Mouse (Mus musculus) hindbrain, embryonic 15.5 days (tissue): ENCODE measurements around the gene Nme3. TPM values are rescaled to one million over a fixed set of nuclear protein-coding genes. Genes with fewer than 3 reads are reported as not detected.

Experiments used
- ATAC-seq: fragments of 200-750 bp; cut with Nextera tagmentation; 2 replicates; pipeline ENCODE4 v1.8.0; 2017; ENCODE audit warnings: low read depth, moderate number of reproducible peaks, moderate TSS enrichment; ENCODE audit not compliant: low FRiP score
- H3K27ac ChIP-seq: fragments of 300-500 bp; sonication (generic); replicated peaks from 2 replicates; pipeline ENCODE4 v1.5.1; 2015; ENCODE audit warnings: mild to moderate bottlenecking, inconsistent platforms
- H3K27me3 ChIP-seq: fragments of 300-500 bp; sonication (generic); 2 replicates; pipeline ENCODE4 v1.6.1; 2015; ENCODE audit warnings: control low read depth, inconsistent platforms
- H3K36me3 ChIP-seq: fragments of 300-500 bp; sonication (generic); 2 replicates; pipeline ENCODE4 v1.6.1; 2015; ENCODE audit warnings: control low read depth, inconsistent platforms
- H3K4me1 ChIP-seq: fragments of 300-500 bp; sonication (generic); replicated peaks from 2 replicates; pipeline ENCODE4 v1.6.1; 2015; ENCODE audit warnings: control low read depth, inconsistent platforms
- H3K4me2 ChIP-seq: fragments of 300-500 bp; sonication (generic); 2 replicates; pipeline ENCODE4 v1.6.1; 2015; ENCODE audit warnings: moderate library complexity, mild to moderate bottlenecking, inconsistent platforms
- H3K4me3 ChIP-seq: fragments of 300-500 bp; sonication (generic); 2 replicates; pipeline ENCODE4 v1.5.1; 2015; ENCODE audit warnings: mild to moderate bottlenecking, inconsistent platforms
- H3K9ac ChIP-seq: fragments of 300-500 bp; sonication (generic); 2 replicates; pipeline ENCODE4 v1.6.1; 2015; ENCODE audit warnings: inconsistent platforms
- H3K9me3 ChIP-seq: fragments of 300-500 bp; sonication (generic); 2 replicates; pipeline ENCODE4 v1.6.1; 2016; ENCODE audit warnings: control low read depth, inconsistent platforms
- WGBS: fragments of 180-500 bp; shearing (Covaris S2); methylation state at CpG from one replicate; pipeline ENCODE4 v1.1.7; 2015; 5-methylcytosine and 5-hydroxymethylcytosine counted together
- polyA plus RNA-seq: library from polyadenylated mRNA; unstranded; fragments of >200 nt; fragmentation: Nextera tagmentation; extraction: Ambion mirVana; gene quantifications from 2 replicates; pipeline ENCODE4 v1.2.1, GENCODE M21; 2015

Nme3 gene
- polyA plus RNA-seq, 1 experiment from 2014 or later, result 81.6 TPM

DNA sequence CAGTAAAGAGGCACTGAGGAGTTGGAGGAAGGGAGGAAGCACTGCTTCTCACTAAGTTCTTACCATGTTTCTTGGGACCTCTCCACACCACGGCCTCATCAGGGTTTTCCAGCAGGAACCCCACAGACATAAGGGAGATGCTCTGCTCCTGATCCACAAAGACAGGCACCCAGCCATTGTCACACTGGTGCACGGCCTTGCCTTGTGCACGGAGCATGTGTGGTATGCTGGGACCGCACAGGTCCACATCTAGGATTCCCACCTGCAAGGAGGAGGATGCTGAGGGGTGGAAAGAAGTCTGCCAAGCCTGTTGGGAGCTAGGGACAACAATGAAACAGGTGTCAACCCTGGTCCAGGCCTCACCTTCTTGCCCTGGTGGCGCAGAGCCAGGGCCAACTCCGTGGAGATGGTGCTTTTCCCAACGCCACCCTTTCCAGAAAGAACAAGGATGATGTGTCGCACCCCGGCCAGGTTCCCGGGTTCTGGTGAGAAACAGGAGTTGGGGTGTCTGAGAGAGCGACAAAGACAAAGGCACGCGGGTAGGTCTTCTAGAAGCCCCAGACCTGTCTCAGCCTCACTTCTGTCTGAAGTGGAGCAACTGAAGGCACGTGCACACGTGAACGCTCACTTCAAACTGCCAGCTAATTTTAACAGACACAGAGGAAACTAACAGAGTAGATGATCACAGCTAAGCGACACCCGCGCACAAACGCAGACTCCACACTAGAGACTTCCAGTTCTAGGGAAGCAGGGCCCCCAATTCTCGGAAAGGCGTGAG is 10.8 kb upstream of the Nme3 start:
- 26% methylated on average over 22 of the region's 22 CpGs for WGBS
- peak overlapping the region; percentile 68 for H3K4me2 ChIP-seq
- peak overlapping the region; percentile 38 for H3K9ac ChIP-seq
- ATAC-seq, result no peak
- H3K27me3 ChIP-seq, result no peaks in the 10 kb centered on the region
- peaks cover 28% of the 10 kb centered on the region for H3K4me1 ChIP-seq
- no peak overlapping the region for H3K27ac ChIP-seq
- peak overlapping the region; percentile 77 for H3K4me3 ChIP-seq
- H3K9me3 ChIP-seq, result no peaks in the 10 kb centered on the region
- peaks cover 21% of the 10 kb centered on the region for H3K36me3 ChIP-seq

DNA sequence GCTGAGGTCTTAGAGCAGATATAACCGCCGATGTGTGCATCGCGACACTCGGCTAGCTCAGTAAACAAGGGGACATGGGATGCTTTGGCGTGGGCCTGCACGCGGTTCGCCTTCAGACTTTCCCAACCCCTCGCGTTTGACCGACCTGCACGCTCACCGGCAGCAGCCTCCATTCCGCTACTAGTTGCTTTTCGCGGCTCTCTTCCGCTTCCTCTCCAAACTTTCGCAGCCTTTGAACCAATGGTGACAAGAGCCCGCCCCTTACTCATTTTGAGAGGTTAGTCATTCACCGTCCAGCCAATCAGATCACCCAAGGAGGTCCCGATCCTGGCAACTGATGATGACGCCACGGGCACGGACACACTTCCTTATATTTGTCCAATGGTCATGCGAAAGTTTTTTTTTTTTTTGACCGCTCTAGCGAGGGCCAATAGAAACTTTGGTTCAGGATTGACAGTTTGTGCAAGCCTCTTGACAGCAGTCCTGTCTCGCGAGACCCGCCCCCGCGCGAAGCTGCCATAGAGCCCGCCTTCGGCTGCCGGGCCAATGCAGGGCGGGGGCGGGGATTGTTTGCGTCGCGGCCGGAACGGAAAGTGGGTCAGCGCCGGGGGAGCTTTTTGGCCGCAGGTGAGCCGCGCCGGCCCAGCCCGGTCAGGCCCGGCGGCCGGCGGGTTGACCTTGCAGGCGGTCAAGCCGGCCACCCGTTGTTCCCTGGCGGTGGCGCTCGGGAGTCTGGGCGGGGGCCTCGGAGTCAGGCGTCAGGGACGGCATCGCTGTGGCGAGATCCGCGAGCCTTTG is 10.0 kb upstream of the Nme3 start, which contains the start of the genes Nubp2 and Spsb3:
Gene Nubp2, minus strand, starts transcription at position 216 of the 798 bp plus-strand sequence.
Gene Spsb3, plus strand, starts transcription at position 510 of the 798 bp plus-strand sequence.
- Histone ChIP-seq H3K4me3 (peak within 1 kb of the TSS; percentile 77), H3K4me2 (peak within 1 kb of the TSS; percentile 70), H3K9ac (peak within 1 kb of the TSS; percentile 72), H3K4me1 (peaks cover 28% of the 10 kb centered on the region), H3K27ac (peak within 1 kb of the TSS; percentile 81), H3K27me3 (no peaks in the 10 kb centered on the region), H3K9me3 (no peaks in the 10 kb centered on the region), H3K36me3 (peaks cover 29% of the 10 kb centered on the region)
- ATAC-seq, result peak; percentile 98
- WGBS, result under 1% methylated on average over 69 of the region's 69 CpGs

DNA sequence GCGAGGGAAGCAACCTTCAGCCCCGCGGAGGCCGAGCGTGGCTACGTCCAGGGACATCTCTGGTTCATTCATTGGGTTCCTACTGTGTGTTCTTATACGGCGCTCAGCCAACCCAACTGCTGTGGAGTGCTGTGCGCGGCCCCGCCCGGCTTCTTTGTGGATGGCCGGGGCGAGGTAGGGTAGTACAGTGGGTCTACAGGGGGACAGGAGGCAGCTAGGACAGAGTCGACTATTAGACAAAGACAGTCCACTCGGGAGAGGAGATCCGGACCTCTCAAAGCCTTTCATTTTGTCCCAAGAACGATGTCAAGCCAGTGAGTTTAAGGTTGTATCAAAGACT is 9.4 kb upstream of the Nme3 start:
- peak overlapping the region; percentile 77 for H3K4me3 ChIP-seq
- peaks cover 28% of the 10 kb centered on the region for H3K4me1 ChIP-seq
- no peaks in the 10 kb centered on the region for H3K27me3 ChIP-seq
- peaks cover 33% of the 10 kb centered on the region for H3K36me3 ChIP-seq
- H3K9me3 ChIP-seq, result no peaks in the 10 kb centered on the region
- H3K9ac ChIP-seq, result peak overlapping the region; percentile 72
- ATAC-seq, result peak; percentile 24; the same call in 1 of the 2 replicates
- WGBS, result under 1% methylated on average over 18 of the region's 18 CpGs
- peak overlapping the region; percentile 70 for H3K4me2 ChIP-seq
- H3K27ac ChIP-seq, result peak overlapping the region; percentile 81

DNA sequence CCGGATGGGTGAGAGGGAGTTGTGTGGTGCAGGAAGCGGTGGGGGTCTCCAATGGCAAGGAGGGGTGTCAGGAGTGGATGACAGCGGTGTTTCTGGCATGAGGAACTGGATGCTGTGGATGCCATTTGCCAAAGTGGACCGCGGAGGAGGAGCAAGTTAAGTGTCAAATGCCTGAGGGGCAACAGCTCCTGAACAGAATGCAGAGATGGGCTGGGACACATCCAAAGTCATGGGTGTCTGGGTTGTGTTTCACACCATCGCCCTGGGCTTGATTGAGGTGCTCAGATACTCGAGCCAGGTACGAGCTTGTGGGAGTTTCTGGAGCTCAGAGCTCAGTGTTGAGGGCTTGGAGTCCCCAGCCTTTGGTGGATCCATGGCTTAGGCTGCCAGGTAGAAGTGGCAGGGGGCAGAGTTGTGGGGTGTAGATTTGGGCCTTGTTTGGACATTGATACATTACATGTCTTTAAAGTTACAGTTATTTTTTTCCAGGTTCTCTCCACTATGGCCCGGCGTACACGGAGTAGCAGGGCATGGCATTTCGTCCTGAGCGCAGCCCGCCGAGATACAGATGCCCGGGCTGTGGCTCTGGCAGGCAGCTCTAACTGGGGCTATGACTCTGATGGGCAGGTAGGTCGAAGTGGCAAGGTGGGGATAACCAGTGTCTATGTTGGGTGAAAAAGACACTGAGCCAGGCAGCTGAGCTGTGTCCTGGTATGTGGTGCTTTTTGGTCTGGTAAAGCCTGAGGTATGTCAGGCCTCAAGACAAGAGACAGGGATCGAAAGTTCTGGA is 8.8 kb upstream of the Nme3 start:
- Histone ChIP-seq H3K27ac (peak overlapping the region; percentile 81; the same call in 1 of the 2 replicates), H3K4me1 (peaks cover 28% of the 10 kb centered on the region), H3K27me3 (no peaks in the 10 kb centered on the region), H3K9me3 (no peaks in the 10 kb centered on the region), H3K4me3 (peak overlapping the region; percentile 77), H3K9ac (peak overlapping the region; percentile 72), H3K4me2 (peak overlapping the region; percentile 70), H3K36me3 (peaks cover 39% of the 10 kb centered on the region)
- 65% methylated on average over 18 of the region's 18 CpGs for WGBS
- ATAC-seq, result no peak

DNA sequence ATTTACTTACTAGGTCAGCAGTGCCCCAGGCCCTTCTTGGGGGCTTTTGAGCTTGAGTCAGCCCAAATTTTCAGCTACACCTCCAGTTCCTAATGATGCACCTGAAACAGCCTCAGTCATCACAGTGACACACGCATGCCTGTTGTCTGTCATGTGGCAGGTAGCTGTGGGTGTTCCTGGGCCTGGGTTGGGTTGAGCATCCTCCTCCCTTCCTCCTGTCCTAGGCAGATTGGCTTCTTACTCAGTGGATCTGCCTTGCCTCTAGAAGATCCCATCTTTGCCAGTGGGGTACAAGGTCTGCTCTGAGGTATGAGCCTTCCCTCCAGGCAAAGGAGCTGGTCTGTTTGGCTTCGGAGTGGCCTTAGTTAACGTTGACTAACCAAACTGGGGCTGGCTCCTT is 7.4 kb upstream of the Nme3 start:
- Histone ChIP-seq H3K27me3 (no peaks in the 10 kb centered on the region), H3K4me2 (no peak overlapping the region), H3K4me1 (peaks cover 38% of the 10 kb centered on the region), H3K4me3 (no peak overlapping the region), H3K36me3 (peaks cover 41% of the 10 kb centered on the region), H3K27ac (no peak overlapping the region), H3K9me3 (no peaks in the 10 kb centered on the region), H3K9ac (no peak overlapping the region)
- WGBS, result 95% methylated on average over 3 of the region's 3 CpGs
- ATAC-seq, result no peak

DNA sequence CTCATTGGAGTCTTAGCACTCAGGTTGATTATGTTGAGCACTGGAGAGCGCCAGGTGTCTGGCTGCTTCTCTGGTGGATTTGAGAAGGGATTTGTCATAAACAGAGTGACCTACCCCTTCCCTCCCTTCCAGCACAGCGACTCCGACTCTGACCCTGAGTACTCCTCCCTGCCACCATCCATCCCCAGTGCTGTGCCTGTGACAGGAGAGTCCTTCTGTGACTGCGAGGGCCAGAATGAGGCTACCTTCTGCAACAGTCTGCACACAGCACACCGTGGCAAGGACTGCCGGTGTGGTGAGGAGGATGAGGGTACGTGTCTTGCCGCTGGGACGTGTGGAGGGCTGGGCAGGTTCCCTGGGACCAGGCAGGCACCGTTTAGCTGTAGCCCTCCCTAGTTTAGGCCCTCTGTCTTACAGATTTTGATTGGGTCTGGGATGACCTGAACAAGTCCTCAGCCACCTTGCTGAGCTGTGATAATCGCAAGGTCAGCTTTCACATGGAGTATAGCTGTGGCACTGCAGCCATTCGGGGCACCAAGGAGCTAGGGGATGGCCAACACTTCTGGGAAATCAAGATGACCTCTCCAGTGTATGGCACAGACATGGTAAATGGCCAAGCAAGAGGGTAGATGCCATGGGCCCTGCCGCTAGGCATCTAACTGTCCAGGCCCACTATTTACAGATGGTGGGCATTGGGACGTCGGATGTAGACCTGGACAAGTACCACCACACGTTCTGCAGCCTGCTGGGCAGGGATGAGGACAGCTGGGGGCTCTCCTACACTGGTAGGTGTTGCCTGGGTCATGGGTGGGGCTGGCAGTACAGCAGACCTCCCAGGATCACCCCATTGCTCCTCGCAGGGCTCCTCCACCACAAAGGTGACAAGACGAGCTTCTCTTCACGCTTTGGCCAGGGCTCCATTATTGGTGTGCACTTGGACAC is 5.9 kb upstream of the Nme3 start:
- no peak overlapping the region for H3K9ac ChIP-seq
- H3K36me3 ChIP-seq, result peaks cover 39% of the 10 kb centered on the region
- no peaks in the 10 kb centered on the region for H3K27me3 ChIP-seq
- 92% methylated on average over 19 of the region's 19 CpGs for WGBS
- H3K9me3 ChIP-seq, result no peaks in the 10 kb centered on the region
- H3K4me1 ChIP-seq, result peaks cover 42% of the 10 kb centered on the region
- ATAC-seq, result no peak
- no peak overlapping the region for H3K27ac ChIP-seq
- no peak overlapping the region for H3K4me3 ChIP-seq
- H3K4me2 ChIP-seq, result no peak overlapping the region

DNA sequence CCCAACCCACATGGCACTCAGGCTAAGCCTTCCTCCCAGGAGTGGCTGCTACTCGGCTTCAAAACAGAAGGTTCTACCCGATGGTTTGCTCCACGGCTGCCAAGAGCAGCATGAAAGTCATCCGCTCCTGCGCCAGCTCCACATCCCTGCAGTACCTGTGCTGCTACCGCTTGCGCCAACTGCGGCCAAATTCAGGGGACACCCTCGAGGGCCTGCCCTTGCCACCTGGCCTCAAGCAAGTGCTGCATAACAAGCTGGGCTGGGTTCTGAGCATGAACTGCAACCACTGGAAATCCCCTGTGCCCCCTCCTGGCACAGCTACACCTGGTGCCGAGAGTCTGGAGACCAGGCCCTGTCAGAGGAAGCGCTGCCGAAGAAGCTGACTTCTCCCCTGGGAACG is 5.0 kb upstream of the Nme3 start:
- peaks cover 47% of the 10 kb centered on the region for H3K4me1 ChIP-seq
- H3K9me3 ChIP-seq, result no peaks in the 10 kb centered on the region
- no peak for ATAC-seq
- H3K36me3 ChIP-seq, result peaks cover 39% of the 10 kb centered on the region
- H3K4me3 ChIP-seq, result no peak overlapping the region
- WGBS, result 86% methylated on average over 13 of the region's 13 CpGs
- no peaks in the 10 kb centered on the region for H3K27me3 ChIP-seq
- H3K27ac ChIP-seq, result no peak overlapping the region
- H3K9ac ChIP-seq, result no peak overlapping the region
- H3K4me2 ChIP-seq, result no peak overlapping the region

DNA sequence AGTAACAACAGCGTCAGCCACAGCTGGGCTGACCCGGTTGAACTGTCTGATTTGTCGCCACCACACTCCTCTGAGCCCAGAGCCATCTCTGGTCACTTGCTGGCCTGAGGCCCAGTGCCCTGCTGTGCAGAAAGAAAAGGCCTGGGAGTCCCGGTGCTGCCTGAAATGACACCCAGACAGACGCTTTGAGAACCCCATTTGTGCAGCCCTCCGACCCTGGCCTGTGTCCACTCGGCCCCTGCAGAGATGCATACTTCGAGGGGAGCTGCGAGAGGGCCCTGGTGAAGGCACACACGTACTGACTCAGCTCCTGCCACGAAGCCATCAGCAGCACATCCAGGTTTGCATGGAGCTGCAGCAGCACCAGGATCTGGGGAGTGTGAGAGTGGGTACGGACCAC is 3.5 kb upstream of the Nme3 start:
- no peaks in the 10 kb centered on the region for H3K27me3 ChIP-seq
- H3K36me3 ChIP-seq, result peaks cover 42% of the 10 kb centered on the region

DNA sequence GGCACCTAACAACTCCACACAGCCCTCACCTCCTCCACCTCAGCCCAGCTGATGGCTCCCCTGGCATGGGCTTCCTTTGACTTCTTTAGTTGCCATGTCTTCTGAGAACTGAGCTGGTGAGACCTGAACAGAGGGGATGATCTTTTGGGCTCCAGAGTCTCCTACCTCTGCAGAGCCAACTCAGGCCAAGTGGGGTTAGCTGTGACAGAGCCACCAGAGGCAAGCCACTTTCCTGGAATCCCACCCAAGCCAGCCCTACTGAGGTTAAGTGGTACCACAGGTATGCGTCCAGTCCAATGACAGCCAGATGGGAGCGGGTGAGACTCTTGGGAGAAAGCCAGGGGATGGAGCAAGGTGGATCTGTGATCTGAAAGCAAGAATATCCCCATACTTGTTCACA is 3.0 kb upstream of the Nme3 start:
- peaks cover 51% of the 10 kb centered on the region for H3K4me1 ChIP-seq
- H3K9me3 ChIP-seq, result no peaks in the 10 kb centered on the region
- no peak overlapping the region; the same call in 1 of the 2 replicates for H3K4me2 ChIP-seq
- peaks cover 46% of the 10 kb centered on the region for H3K36me3 ChIP-seq
- H3K27ac ChIP-seq, result no peak overlapping the region
- H3K9ac ChIP-seq, result no peak overlapping the region
- WGBS, result 96% methylated on average over 2 of the region's 2 CpGs
- ATAC-seq, result no peak
- no peaks in the 10 kb centered on the region for H3K27me3 ChIP-seq
- H3K4me3 ChIP-seq, result peak overlapping the region; percentile 82; the same call in 1 of the 2 replicates

More for the DNA sequence above, 3.5 kb upstream of the Nme3 start:
- Histone ChIP-seq H3K4me3 (no peak overlapping the region), H3K27ac (no peak overlapping the region), H3K9ac (no peak overlapping the region), H3K9me3 (no peaks in the 10 kb centered on the region), H3K4me2 (no peak overlapping the region), H3K4me1 (peaks cover 51% of the 10 kb centered on the region)
- no peak for ATAC-seq
- WGBS, result 89% methylated on average over 12 of the region's 12 CpGs

DNA sequence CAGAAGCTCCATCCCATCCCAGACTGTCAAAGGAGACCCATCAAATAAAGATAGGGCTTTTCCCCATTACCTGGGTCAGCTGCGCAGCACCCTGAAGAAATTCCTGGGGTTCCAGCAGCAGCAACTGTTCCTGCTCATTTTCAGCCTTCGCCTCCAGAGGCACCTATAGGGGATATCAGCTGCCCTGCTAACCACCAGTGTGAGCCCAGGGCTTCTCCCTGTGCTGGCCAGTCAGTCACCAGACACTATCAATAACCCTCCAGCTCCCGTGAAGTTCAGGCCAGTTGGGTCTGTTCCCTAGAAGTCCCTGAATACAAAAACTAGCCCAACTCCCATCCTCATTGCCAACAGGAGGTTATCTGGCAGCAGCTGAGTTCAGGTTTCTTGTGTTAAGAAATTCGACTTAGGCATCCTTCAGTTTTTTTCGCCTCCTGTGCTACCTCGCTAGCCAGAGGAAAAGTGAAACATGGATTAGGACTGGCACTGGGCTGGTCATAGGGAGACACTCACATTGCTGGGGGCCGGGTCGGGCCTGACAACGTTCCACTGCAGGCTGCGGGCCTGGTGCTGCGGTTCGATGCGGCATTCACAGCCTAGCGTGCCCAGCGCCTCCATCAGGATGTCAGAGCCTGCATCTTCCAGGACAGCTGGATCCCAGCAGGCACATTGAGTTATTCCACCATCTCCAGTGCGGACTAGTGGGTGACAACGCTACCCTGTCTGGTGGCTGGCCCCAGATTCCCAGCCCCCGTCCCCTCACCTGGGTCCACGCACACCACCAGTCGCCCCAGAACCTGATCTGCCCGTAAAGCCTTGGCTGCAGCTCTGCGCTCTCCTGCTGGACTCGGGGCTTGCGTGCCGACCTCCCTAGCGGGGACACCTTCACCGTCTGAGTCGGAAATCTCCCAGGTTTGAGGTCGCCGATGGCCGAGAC is 2.0 kb upstream of the Nme3 start:
- 12% methylated on average over 31 of the region's 31 CpGs for WGBS
- Histone ChIP-seq H3K9me3 (no peaks in the 10 kb centered on the region), H3K9ac (peak overlapping the region; percentile 87), H3K27ac (peak overlapping the region; percentile 79), H3K27me3 (no peaks in the 10 kb centered on the region), H3K4me1 (peaks cover 46% of the 10 kb centered on the region), H3K4me3 (peak overlapping the region; percentile 82), H3K4me2 (peak overlapping the region; percentile 97), H3K36me3 (peaks cover 56% of the 10 kb centered on the region)
- peak; percentile 23 for ATAC-seq
